Mouse (Mus musculus) MEL (cell line): ENCODE data around the gene Itgb6. TPM values are rescaled to one million over a fixed set of nuclear protein-coding genes. Genes with fewer than 3 reads are reported as not detected.

ENCODE experiments used
- DNase-seq: peaks from one replicate; pipeline ENCODE4 v3.0.0; 2011; ENCODE audit warnings: low read depth, low spot score
- H3K27ac ChIP-seq: 2 replicates; pipeline ENCODE4 v1.5.1; 2012; ENCODE audit warnings: low read depth, mild to moderate bottlenecking, control low read depth, low read length, moderate library complexity; ENCODE audit not compliant: control insufficient read depth
- H3K27me3 ChIP-seq, 2 experiments: fragments of 150-350 bp in 1 of 2; sonication (generic) in 1 of 2; 2 replicates each; pipeline ENCODE4 v1.6.1; 2012; ENCODE audit warnings: low read length in 2 of 2, mild to moderate bottlenecking in 2 of 2, improper control_type of control experiment in 1 of 2, moderate library complexity in 1 of 2; ENCODE audit not compliant: insufficient read depth in 2 of 2, control insufficient read depth in 1 of 2
- H3K36me3 ChIP-seq, 2 experiments: 2 replicates each; pipeline ENCODE4 v1.6.1; 2012 to 2014; ENCODE audit warnings: low read length in 2 of 2, improper control_type of control experiment in 1 of 2, inconsistent platforms in 1 of 2, mild to moderate bottlenecking in 1 of 2; ENCODE audit not compliant: insufficient read depth in 2 of 2, control insufficient read depth in 1 of 2
- H3K4me1 ChIP-seq, 2 experiments: fragments of 150-350 bp in 1 of 2; sonication (generic) in 1 of 2; 2 replicates each; pipeline ENCODE4 v1.6.1; 2012; ENCODE audit warnings: low read length in 2 of 2, improper control_type of control experiment in 1 of 2, mild to moderate bottlenecking in 1 of 2; ENCODE audit not compliant: insufficient read depth in 2 of 2, control insufficient read depth in 1 of 2
- H3K4me3 ChIP-seq, 2 experiments: fragments of 150-350 bp in 1 of 2; sonication (generic) in 1 of 2; 2 replicates each; pipeline ENCODE4 v1.5.1; 2012; ENCODE audit warnings: low read depth in 2 of 2, low read length in 2 of 2, mild to moderate bottlenecking in 2 of 2, moderate library complexity in 2 of 2, control low read depth in 1 of 2, improper control_type of control experiment in 1 of 2; ENCODE audit not compliant: control insufficient read depth in 1 of 2, insufficient read depth in 1 of 2
- H3K79me2 ChIP-seq: 2 replicates; pipeline ENCODE4 v1.6.1; 2012; ENCODE audit warnings: mild to moderate bottlenecking, low read length, moderate library complexity; ENCODE audit not compliant: control insufficient read depth, poor library complexity, insufficient read depth
- H3K9ac ChIP-seq: 2 replicates; pipeline ENCODE4 v1.6.1; 2012; ENCODE audit warnings: low read depth, mild to moderate bottlenecking, control low read depth, low read length, moderate library complexity; ENCODE audit not compliant: control insufficient read depth, poor library complexity, severe bottlenecking
- H3K9me3 ChIP-seq: fragments of 150-350 bp; sonication (generic); replicated peaks from 2 replicates; pipeline ENCODE4 v1.6.1; 2012; ENCODE audit warnings: mild to moderate bottlenecking, low read length, improper control_type of control experiment, moderate library complexity; ENCODE audit not compliant: insufficient read depth
- ELF1 ChIP-seq: IDR thresholded peaks from 2 replicates; pipeline ENCODE4 v1.6.1; 2014; ENCODE audit warnings: low read depth, mild to moderate bottlenecking, inconsistent platforms, low read length, improper control_type of control experiment, moderate library complexity
- EP300 ChIP-seq, 2 experiments: IDR thresholded peaks; 2 replicates each; pipeline ENCODE4 v1.6.1; 2011; ENCODE audit warnings: improper control_type of control experiment in 2 of 2, low read length in 2 of 2, low read depth in 1 of 2, mild to moderate bottlenecking in 1 of 2
- GATA1 ChIP-seq: IDR thresholded peaks from 2 replicates; pipeline ENCODE4 v1.6.1; 2011; ENCODE audit warnings: low read depth, low read length, improper control_type of control experiment
- JUND ChIP-seq: IDR thresholded peaks from 2 replicates; pipeline ENCODE4 v1.6.1; 2011; ENCODE audit warnings: low read depth, mild to moderate bottlenecking, improper control_type of control experiment, low read length
- MAFK ChIP-seq: IDR thresholded peaks from 2 replicates; pipeline ENCODE4 v1.6.1; 2011; ENCODE audit warnings: low read depth, mild to moderate bottlenecking, low read length, improper control_type of control experiment, borderline replicate concordance
- MEF2A ChIP-seq: IDR thresholded peaks from 2 replicates; pipeline ENCODE4 v1.6.1; 2014; ENCODE audit warnings: low read depth, mild to moderate bottlenecking, inconsistent platforms, low read length, improper control_type of control experiment; ENCODE audit not compliant: poor library complexity, insufficient replicate concordance, severe bottlenecking; ENCODE audit errors: extremely low read depth
- MYB ChIP-seq: IDR thresholded peaks from 2 replicates; pipeline ENCODE4 v1.6.1; 2011; ENCODE audit warnings: mild to moderate bottlenecking, low read depth, low read length, improper control_type of control experiment
- MYC ChIP-seq: IDR thresholded peaks from 2 replicates; pipeline ENCODE4 v1.6.1; 2011; ENCODE audit warnings: low read depth, mild to moderate bottlenecking, low read length, improper control_type of control experiment, moderate library complexity
- NELFE ChIP-seq: IDR thresholded peaks from 2 replicates; pipeline ENCODE4 v1.6.1; 2011; ENCODE audit warnings: low read depth, low read length, improper control_type of control experiment
- NRF1 ChIP-seq: IDR thresholded peaks from 2 replicates; pipeline ENCODE4 v1.6.1; 2014; ENCODE audit warnings: low read depth, mild to moderate bottlenecking, inconsistent platforms, low read length, improper control_type of control experiment, moderate library complexity; ENCODE audit not compliant: poor library complexity, insufficient read depth, severe bottlenecking
- RAD21 ChIP-seq: IDR thresholded peaks from 2 replicates; pipeline ENCODE4 v1.6.1; 2011; ENCODE audit warnings: mild to moderate bottlenecking, low read depth, low read length, improper control_type of control experiment
- TBP ChIP-seq: IDR thresholded peaks from 2 replicates; pipeline ENCODE4 v1.8.0; 2011; ENCODE audit warnings: low read depth, low read length, improper control_type of control experiment
- UBTF ChIP-seq: IDR thresholded peaks from 2 replicates; pipeline ENCODE4 v1.6.1; 2012; ENCODE audit warnings: low read depth, mild to moderate bottlenecking, inconsistent platforms, low read length, improper control_type of control experiment, moderate library complexity, borderline replicate concordance; ENCODE audit not compliant: insufficient read depth
- ZC3H11A ChIP-seq: IDR thresholded peaks from 2 replicates; pipeline ENCODE4 v1.6.1; 2012; ENCODE audit warnings: low read depth, mild to moderate bottlenecking, inconsistent platforms, low read length, improper control_type of control experiment
- ZKSCAN1 ChIP-seq: IDR thresholded peaks from 2 replicates; pipeline ENCODE4 v1.6.1; 2012; ENCODE audit warnings: low read depth, mild to moderate bottlenecking, inconsistent platforms, low read length, improper control_type of control experiment, moderate library complexity
- polyA plus RNA-seq, 2 experiments: library from polyadenylated mRNA; stranded (reverse) in 1 of 2; unstranded in 1 of 2; fragments of >175 nt in 1 of 2; fragments of >200 nt in 1 of 2; gene quantifications; 2 replicates each; pipeline versions ENCODE4 v1.2.1 to v1.2.4; 2012; ENCODE audit warnings: low replicate concordance in 2 of 2, low read depth in 1 of 2; ENCODE audit not compliant: insufficient read length in 2 of 2, insufficient read depth in 1 of 2, missing spikeins in 1 of 2
- total RNA-seq: library from RNA; depleted of rRNA; stranded (reverse); fragments of 300-350 nt; gene quantifications from 2 replicates; pipeline ENCODE4 v1.2.3, GENCODE M21; 2012

The Itgb6 gene
- total and polyA plus RNA-seq, 3 experiments: not detected

GRCm38 (mm10) chr2:60607980-60608379, 114.5 kb downstream of the Itgb6 start:
- no peak for DNase-seq
- H3K4me1 ChIP-seq: no peaks in the 10 kb centered on the region

DNA sequence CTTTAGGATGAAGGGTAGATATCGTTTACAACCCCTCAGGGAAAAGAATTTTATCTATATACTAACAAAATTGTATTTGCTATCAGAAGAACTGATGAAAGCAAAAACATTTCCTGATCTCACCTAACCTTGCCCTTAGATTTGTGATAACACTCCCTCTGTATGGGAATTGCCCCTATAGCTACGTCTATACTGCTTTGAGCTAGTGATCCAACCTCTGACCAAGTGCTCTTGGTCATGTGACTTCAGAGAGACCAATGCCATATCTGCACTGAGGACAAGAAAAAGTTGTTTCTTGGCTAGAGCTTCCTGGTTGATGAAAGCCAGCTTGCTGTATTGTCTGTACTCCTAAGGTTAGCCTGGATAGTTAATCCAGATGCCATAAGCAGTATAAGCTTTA, 121.1 kb downstream of the Itgb6 start:
- no peaks in the 10 kb centered on the region for H3K4me1 ChIP-seq
- no peak overlapping the region for H3K9ac ChIP-seq
- H3K4me3 ChIP-seq: no peak overlapping the region
- no peaks in the 10 kb centered on the region for H3K27me3 ChIP-seq
- no peak for DNase-seq
- no peaks in the 10 kb centered on the region for H3K9me3 ChIP-seq
- H3K36me3 ChIP-seq: no peaks in the 10 kb centered on the region
- no peak overlapping the region for H3K27ac ChIP-seq
- no peaks in the 10 kb centered on the region for H3K79me2 ChIP-seq
- TF ChIP-seq JUND (no peak), MYB (no peak), GATA1 (no peak), ZC3H11A (no peak), MAFK (no peak)
- TF ChIP-seq, all 39 proteins: peak for 0

More at GRCm38 (mm10) chr2:60607980-60608379, 114.5 kb downstream of the Itgb6 start:
- Histone ChIP-seq H3K9ac (no peak overlapping the region), H3K9me3 (no peaks in the 10 kb centered on the region), H3K79me2 (no peaks in the 10 kb centered on the region), H3K36me3 (no peaks in the 10 kb centered on the region), H3K27ac (no peak overlapping the region), H3K27me3 (no peaks in the 10 kb centered on the region), H3K4me3 (no peak overlapping the region)
- TF ChIP-seq ZKSCAN1 (no peak), RAD21 (peak; percentile 0; the same call in 1 of the 2 replicates)

- no peak overlapping the region for H3K27ac ChIP-seq
- TF ChIP-seq EP300 (IDR thresholded peaks at IDR 0.05; ENCODE audit: low read depth in 1 of 2, low read length in 2 of 2) (no peak), JUND (no peak), TBP (no peak), MYC (no peak), ZC3H11A (no peak), NRF1 (no peak), UBTF (no peak), NELFE (no peak), MEF2A (no peak), ZKSCAN1 (no peak), ELF1 (no peak)
- no peak overlapping the region for H3K9ac ChIP-seq
- H3K4me3 ChIP-seq: no peak overlapping the region
- no peaks in the 10 kb centered on the region for H3K36me3 ChIP-seq
- H3K27me3 ChIP-seq: no peaks in the 10 kb centered on the region
- no peaks in the 10 kb centered on the region for H3K79me2 ChIP-seq
- H3K9me3 ChIP-seq: no peaks in the 10 kb centered on the region
- no peaks in the 10 kb centered on the region for H3K4me1 ChIP-seq
- no peak for DNase-seq
Observed at GRCm38 (mm10) chr2:60600863-60601262, 121.6 kb downstream of the Itgb6 start.
